ENCODE assay signal across 7 mouse cellular contexts in the genomic region with DNA sequence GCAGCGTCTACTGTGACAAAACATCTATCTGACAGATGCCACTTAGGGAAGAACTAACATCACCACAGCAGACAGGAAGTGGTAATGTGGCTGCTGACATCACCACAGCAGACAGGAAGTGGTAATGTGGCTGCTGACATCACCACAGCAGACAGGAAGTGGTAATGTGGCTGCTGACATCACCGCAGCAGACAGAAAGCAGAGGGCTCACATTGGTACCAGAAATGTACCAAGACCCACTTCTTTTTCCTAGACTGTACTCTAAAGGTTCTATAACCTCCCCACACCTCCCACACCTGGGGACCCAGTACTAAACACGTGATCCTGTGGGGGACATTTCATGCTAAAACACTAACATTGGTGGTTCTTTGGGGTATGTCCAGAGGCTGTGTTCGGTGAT.
DNase-seq lines count a peak whose midpoint lies in the region; ATAC-seq and TF ChIP-seq lines count a peak whose summit lies in the region.
"Not testable (repeated sequence)": the region's sequence is repeated elsewhere in the genome, so short reads cannot be mapped to it uniquely, and the experiment has no call there.

No protein-coding gene starts in this region.

- TF ChIP-seq POLR2A in CH12.LX (IDR thresholded peaks at IDR 0.05; ENCODE audit: low read depth, low read length); thymus, adult 2 months (IDR thresholded peaks at IDR 0.05; ENCODE audit: control insufficient read depth, extremely low read depth, insufficient read depth, low read length, poor library complexity): not testable (repeated sequence)

- peaks cover 0 to 17% of the 10 kb centered on the region in 2 experiments for H3K36me3 ChIP-seq in CH12.LX (replicated peaks in 1 of 2; ENCODE audit: control insufficient read depth in 1 of 2, insufficient read depth in 1 of 2, low read length in 1 of 2)
- H3K36me3 ChIP-seq in lung, postnatal 0 days (ENCODE audit: insufficient read depth, low read length); thymus, adult 2 months (ENCODE audit: control insufficient read depth, insufficient read depth, low read length): not testable (repeated sequence)

- H3K4me1 ChIP-seq in CH12.LX (ENCODE audit: control insufficient read depth in 1 of 2, insufficient read depth in 2 of 2), result peaks cover 6 to 24% of the 10 kb centered on the region in 2 experiments
- H3K4me1 ChIP-seq in lung, postnatal 0 days (ENCODE audit: insufficient read depth, low read depth, low read length); thymus, adult 2 months (replicated peaks; ENCODE audit: control insufficient read depth, insufficient read depth, low read length): not testable (repeated sequence)

- H3K27ac ChIP-seq in CH12.LX (ENCODE audit: insufficient read depth, low read depth); thymus, adult 2 months (ENCODE audit: control insufficient read depth, insufficient read depth, low read length): not testable (repeated sequence)
- H3K27ac ChIP-seq in lung, postnatal 0 days (ENCODE audit: low read length), result peak overlapping the region; percentile 58; the same call in 1 of the 2 replicates

- not testable (repeated sequence) for TF ChIP-seq EP300 in CH12.LX (IDR thresholded peaks at IDR 0.05; ENCODE audit: low read length); lung, postnatal 0 days (IDR thresholded peaks at IDR 0.05)

- dilution Hi-C loops in CH12.LX (cut with MboI; ENCODE audit: extremely low pct_ligation_motif_present, extremely low pct_unique_long_range_greater_than_20kb, low sequenced_read_pairs), result not testable (repeated sequence)

- not testable (repeated sequence) for TF ChIP-seq CTCF in CH12.LX (conservative IDR thresholded peaks at IDR 0.05 in 1 of 2, IDR thresholded peaks at IDR 0.05 in 1 of 2; ENCODE audit: low read depth in 2 of 2, low read length in 2 of 2); lung, postnatal 0 days (IDR thresholded peaks at IDR 0.05); thymus, adult 2 months (IDR thresholded peaks at IDR 0.05; ENCODE audit: borderline replicate concordance, control insufficient read depth, extremely low read depth, insufficient read depth, low read length, poor library complexity)

- peak; percentile 55 for DNase-seq in CD4-positive helper T cell, adult 2 months (ENCODE audit: low read depth, low spot score)
- DNase-seq in CH12.LX (ENCODE audit: extremely low read depth); lung, postnatal 0 days (ENCODE audit: low spot score): not testable (repeated sequence)
- DNase-seq in naive thymus-derived CD4-positive, alpha-beta T cell, adult 2 months (ENCODE audit: low read depth), result peak; percentile 62
- peak; percentile 12 for DNase-seq in thymus, adult 2 months
- peak; percentile 39 for DNase-seq in thymus, postnatal 25 days

- not testable (repeated sequence) for H3K4me2 ChIP-seq in CH12.LX (ENCODE audit: insufficient read depth, low read depth, poor library complexity, severe bottlenecking); lung, postnatal 0 days (replicated peaks; ENCODE audit: low read depth, low read length)

- H3K9ac ChIP-seq in CH12.LX (ENCODE audit: insufficient read depth, low read depth); lung, postnatal 0 days (replicated peaks; ENCODE audit: low read depth): not testable (repeated sequence)

- H3K4me3 ChIP-seq in CH12.LX (replicated peaks in 1 of 3; ENCODE audit: low read depth in 2 of 3, low read length in 2 of 3, poor library complexity in 1 of 3); lung, postnatal 0 days (ENCODE audit: low read depth, low read length); thymus, adult 2 months (ENCODE audit: control insufficient read depth, insufficient read depth, low read length): not testable (repeated sequence)

- not testable (repeated sequence) for H3K27me3 ChIP-seq in CH12.LX (replicated peaks); lung, postnatal 0 days (replicated peaks; ENCODE audit: insufficient read depth, low read length); thymus, adult 2 months (ENCODE audit: control insufficient read depth, insufficient read depth, low read length)

- 91% methylated on average over 4 of the region's 4 CpGs for WGBS in lung, postnatal 0 days
- 54% methylated on average over 4 of the region's 4 CpGs for WGBS in thymus, adult 2 months

- in situ Hi-C loops in CH12.LX (cut with MboI; ENCODE audit: low pct_ligation_motif_present, low pct_unique_long_range_greater_than_20kb, low sequenced_read_pairs), result loop anchor here (25.0 kb wide), 1 partner anchor 739 kb away; no protein-coding TSS in a partner anchor

- ATAC-seq in granulocyte monocyte progenitor cell, adult 5-6 weeks (replicated peaks; ENCODE audit: poor library complexity, severe bottlenecking), result peak; percentile 97
- not testable (repeated sequence) for ATAC-seq in lung, postnatal 0 days

- H3K79me2 ChIP-seq in CH12.LX (replicated peaks; ENCODE audit: control insufficient read depth, extremely low read depth, insufficient read depth, poor library complexity, severe bottlenecking), result not testable (repeated sequence)

- not testable (repeated sequence) for TF ChIP-seq RAD21 in CH12.LX (IDR thresholded peaks at IDR 0.05; ENCODE audit: low read depth, low read length)

- H3K9me3 ChIP-seq in CH12.LX (replicated peaks; ENCODE audit: low read length), result peaks cover 22% of the 10 kb centered on the region
- H3K9me3 ChIP-seq in lung, postnatal 0 days (ENCODE audit: low read length), result not testable (repeated sequence)

TF ChIP-seq in CH12.LX, 34 proteins besides CTCF, POLR2A, EP300 and RAD21:
- peak; percentile 59 for TF ChIP-seq ETS1 (conservative IDR thresholded peaks at IDR 0.05; ENCODE audit: low read depth, low read length)
